In genomic region chr9:72763050-72763718, GRCm38 (mm10) we compare ENCODE assay signal across 9 mouse cellular contexts. TPM values are rescaled to one million over a fixed set of nuclear protein-coding genes. Genes with fewer than 3 reads are reported as not detected.
DNase-seq lines count a peak whose midpoint lies in the region; ATAC-seq and TF ChIP-seq lines count a peak whose summit lies in the region.
"Had no signal": no experiment of that assay in that cellular context is flagged by ENCODE, and none has a peak within 500 bp of the region (broad histone marks: within the 10 kb centered on the region; RNA-seq: fewer than 3 reads in every experiment).

No protein-coding gene starts in this region.

- H3K9me3 ChIP-seq in kidney, embryonic 15.5 days (replicated peaks), result no peaks in the 10 kb centered on the region
- no peaks in the 10 kb centered on the region for H3K9me3 ChIP-seq in hindbrain, embryonic 14.5 days (ENCODE audit: control insufficient read depth, low read length)
- H3K9me3 ChIP-seq in neural tube, embryonic 13.5 days, result no peaks in the 10 kb centered on the region
- H3K9me3 ChIP-seq: G1E had no signal

- H3K27ac ChIP-seq in kidney, embryonic 15.5 days, result no peak overlapping the region
- peak overlapping the region; percentile 85 for H3K27ac ChIP-seq in gastrocnemius, adult 2 months
- peak overlapping the region; percentile 20; the same call in 1 of the 2 replicates for H3K27ac ChIP-seq in hindbrain, embryonic 14.5 days
- peak overlapping the region; percentile 56; the same call in 1 of the 2 replicates for H3K27ac ChIP-seq in neural tube, embryonic 13.5 days (replicated peaks)
- no peak overlapping the region for H3K27ac ChIP-seq in thymus, adult 2 months (ENCODE audit: control insufficient read depth, insufficient read depth, low read length)

- 11% methylated on average over 3 of the region's 3 CpGs for WGBS in kidney, embryonic 15.5 days
- WGBS in hindbrain, embryonic 14.5 days, result 11% methylated on average over 3 of the region's 3 CpGs
- WGBS in neural tube, embryonic 13.5 days, result 2% methylated on average over 3 of the region's 3 CpGs
- WGBS in thymus, adult 2 months, result 82% methylated on average over 3 of the region's 3 CpGs

- no peak for TF ChIP-seq CTCF in gastrocnemius, adult 2 months (IDR thresholded peaks at IDR 0.05)
- TF ChIP-seq CTCF in thymus, adult 2 months (IDR thresholded peaks at IDR 0.05; ENCODE audit: borderline replicate concordance, control insufficient read depth, extremely low read depth, insufficient read depth, low read length, poor library complexity), result no peak

- no peak for ATAC-seq in kidney, embryonic 15.5 days (replicated peaks; ENCODE audit: low FRiP score)
- ATAC-seq in hindbrain, embryonic 14.5 days (ENCODE audit: low FRiP score), result no peak
- peak; percentile 59 for ATAC-seq in neural tube, embryonic 13.5 days (ENCODE audit: low read depth)
- no peak for ATAC-seq in erythroid progenitor cell, adult 5-6 weeks (replicated peaks; ENCODE audit: low FRiP score, poor library complexity, severe bottlenecking)

- peak; percentile 53 to 54 for DNase-seq in kidney, postnatal 4 days
- peak; percentile 81 for DNase-seq in gastrocnemius, adult 2 months
- DNase-seq in hindbrain, embryonic 14.5 days (ENCODE audit: low spot score), result peak; percentile 32
- no peak for DNase-seq in urinary bladder, adult 2 months (ENCODE audit: low spot score)
- no peak for DNase-seq in thymus, adult 2 months

- no peaks in the 10 kb centered on the region for H3K27me3 ChIP-seq in kidney, embryonic 15.5 days
- no peaks in the 10 kb centered on the region for H3K27me3 ChIP-seq in hindbrain, embryonic 14.5 days (ENCODE audit: control insufficient read depth, insufficient read depth, low read length)
- H3K27me3 ChIP-seq in neural tube, embryonic 13.5 days, result peaks cover 13% of the 10 kb centered on the region; the same call in 1 of the 2 replicates
- H3K27me3 ChIP-seq in thymus, adult 2 months (ENCODE audit: control insufficient read depth, insufficient read depth, low read length), result no peaks in the 10 kb centered on the region

- H3K4me1 ChIP-seq in kidney, embryonic 15.5 days, result peaks cover 29% of the 10 kb centered on the region
- peaks cover 6% of the 10 kb centered on the region; the same call in 1 of the 2 replicates for H3K4me1 ChIP-seq in hindbrain, embryonic 14.5 days (replicated peaks; ENCODE audit: control insufficient read depth, insufficient read depth, low read length)
- H3K4me1 ChIP-seq in neural tube, embryonic 13.5 days (replicated peaks), result peaks cover 15% of the 10 kb centered on the region
- peaks cover 4% of the 10 kb centered on the region for H3K4me1 ChIP-seq in thymus, adult 2 months (replicated peaks; ENCODE audit: control insufficient read depth, insufficient read depth, low read length)

- no peak overlapping the region for H3K9ac ChIP-seq in kidney, embryonic 15.5 days
- no peak overlapping the region for H3K9ac ChIP-seq in hindbrain, embryonic 14.5 days
- no peak overlapping the region for H3K9ac ChIP-seq in neural tube, embryonic 13.5 days

- TF ChIP-seq POLR2A in thymus, adult 2 months (IDR thresholded peaks at IDR 0.05; ENCODE audit: control insufficient read depth, extremely low read depth, insufficient read depth, low read length, poor library complexity), result no peak

- H3K36me3 ChIP-seq in kidney, embryonic 15.5 days, result no peaks in the 10 kb centered on the region
- H3K36me3 ChIP-seq in hindbrain, embryonic 14.5 days (replicated peaks; ENCODE audit: control insufficient read depth, insufficient read depth), result no peaks in the 10 kb centered on the region
- H3K36me3 ChIP-seq in neural tube, embryonic 13.5 days, result no peaks in the 10 kb centered on the region
- no peaks in the 10 kb centered on the region for H3K36me3 ChIP-seq in thymus, adult 2 months (ENCODE audit: control insufficient read depth, insufficient read depth, low read length)
- H3K36me3 ChIP-seq: G1E had no signal

- intact Hi-C loops in gastrocnemius, adult 2 months (cut with DNase I), result loop anchor here (10.0 kb wide), 1 partner anchor 192 kb away; the partner anchor contains the start of genes Dyx1c1 and Gm44503

- H3K4me3 ChIP-seq in kidney, embryonic 15.5 days (replicated peaks), result no peak overlapping the region
- H3K4me3 ChIP-seq in gastrocnemius, adult 2 months, result peak overlapping the region; percentile 50
- no peak overlapping the region for H3K4me3 ChIP-seq in hindbrain, embryonic 14.5 days (replicated peaks; ENCODE audit: low read length)
- H3K4me3 ChIP-seq in neural tube, embryonic 13.5 days, result no peak overlapping the region
- H3K4me3 ChIP-seq in thymus, adult 2 months (ENCODE audit: control insufficient read depth, insufficient read depth, low read length), result no peak overlapping the region

- no peak overlapping the region for H3K4me2 ChIP-seq in kidney, embryonic 15.5 days
- no peak overlapping the region for H3K4me2 ChIP-seq in hindbrain, embryonic 14.5 days (replicated peaks)
- no peak overlapping the region for H3K4me2 ChIP-seq in neural tube, embryonic 13.5 days

RNA-seq across cellular contexts. Expression of gene Prtg, which starts 43.5 kb away (rescaled TPM):
- 2.1 and 2.6 TPM in 2 replicates for polyA plus RNA-seq in kidney, embryonic 15.5 days (2015; fragmentation: Nextera tagmentation; extraction: Ambion mirVana)
- under 1 TPM; 0.15 to 0.31 TPM for total RNA-seq in gastrocnemius, adult 2 months (2021)
- polyA plus RNA-seq in hindbrain, embryonic 14.5 days (2014; fragmentation: Nextera tagmentation; extraction: Ambion mirVana), result 0.82 and 0.98 TPM in 2 replicates
- 0.51 and 0.52 TPM in 2 replicates for polyA plus RNA-seq in neural tube, embryonic 13.5 days (2015; fragmentation: Nextera tagmentation; extraction: Ambion mirVana)
- total RNA-seq in erythroid progenitor cell, adult 5-6 weeks (2015; ENCODE audit: low replicate concordance), result not detected in 2 replicates
- total RNA-seq in erythroid progenitor cell, adult 5-6 weeks (2017; ENCODE audit: low replicate concordance), result not detected in 2 replicates
- 0.10 and 0.22 TPM in 2 replicates for polyA plus RNA-seq in urinary bladder, adult 2 months (2012; rRNA removed)
- polyA plus RNA-seq in thymus, adult 2 months (2012; rRNA removed), result 0.06 and 0.07 TPM in 2 replicates
- polyA plus RNA-seq: G1E had no signal

Comparison
In these comparisons a context has a peak if more than half of its experiments do, and no peak if none do; other contexts are left out.
1. DNase-seq: peak in kidney, postnatal 4 days (2 of 2), gastrocnemius, adult 2 months (single experiment) and hindbrain, embryonic 14.5 days (single experiment); none in urinary bladder, adult 2 months (single experiment) and thymus, adult 2 months (single experiment).
2. H3K27ac ChIP-seq: peak in gastrocnemius, adult 2 months (single experiment), hindbrain, embryonic 14.5 days (single experiment) and neural tube, embryonic 13.5 days (single experiment); none in kidney, embryonic 15.5 days (single experiment) and thymus, adult 2 months (single experiment).